Mouse (Mus musculus): ENCODE measurements at regions not wholly inside any gene's neighbourhood (a gene's known extent, or its start where the extent isn't known, plus 50 kb on each side); places are given as distances from the start of the nearest gene placed in this dataset.
"Not testable (repeated sequence)": the region's sequence is repeated elsewhere in the genome, so short reads cannot be mapped to it uniquely, and the experiment has no call there.

DNA sequence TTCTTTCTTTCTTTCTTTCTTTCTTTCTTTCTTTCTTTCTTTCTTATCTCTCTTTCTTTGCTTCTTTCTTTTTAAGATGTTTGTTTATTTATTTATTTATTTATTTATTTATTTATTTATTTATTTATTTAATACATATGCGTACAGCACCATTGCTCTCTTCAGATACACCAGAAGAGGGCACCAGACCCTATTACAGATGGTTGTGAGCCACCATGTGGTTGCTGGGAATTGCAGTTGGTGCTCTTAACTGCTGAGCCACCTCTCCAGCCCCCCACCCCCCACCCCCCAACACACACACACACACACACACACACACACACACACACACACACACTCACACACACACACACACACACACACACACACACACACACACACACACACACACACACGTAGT is 76.4 kb upstream of the Klf13 start:
- ChIA-PET CTCF (interaction anchor here in 1 of 4 experiments (1.1 kb wide), 1 partner anchor 140 kb away, joined by 5 read pairs; no protein-coding TSS in a partner anchor), POLR2A (interaction anchor here in 1 of 4 experiments (1.5 to 2.1 kb wide), 2 partner anchors 38 to 170 kb away, joined by 4 to 6 read pairs; no protein-coding TSS in a partner anchor)

DNA sequence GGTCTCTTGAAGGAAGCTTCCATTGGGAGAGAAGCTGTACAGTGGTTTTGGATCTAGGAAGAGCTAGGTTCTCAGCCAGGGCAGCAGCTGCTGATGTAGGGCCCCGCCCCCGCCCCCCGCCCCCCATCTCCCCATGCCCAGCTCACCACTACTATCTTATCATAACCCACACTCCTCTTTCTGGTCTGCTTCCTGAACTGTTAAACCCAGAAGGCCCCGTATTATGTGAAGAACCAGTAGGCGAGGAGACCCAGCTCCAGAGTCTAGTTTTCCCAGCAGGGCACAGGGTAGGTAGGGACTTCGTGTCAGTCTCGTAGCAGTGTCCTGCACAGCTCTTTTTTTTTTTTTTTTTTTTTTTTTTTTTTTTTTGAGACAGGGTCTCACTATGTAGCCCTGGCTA is 75.5 kb upstream of the Klf13 start:
- CTCF ChIA-PET: interaction anchor here in 3 of 4 experiments (0.5 to 1.1 kb wide), 8 partner anchors 12 to 728 kb away, joined by 3 to 7 read pairs (median 4); no protein-coding TSS in a partner anchor

DNA sequence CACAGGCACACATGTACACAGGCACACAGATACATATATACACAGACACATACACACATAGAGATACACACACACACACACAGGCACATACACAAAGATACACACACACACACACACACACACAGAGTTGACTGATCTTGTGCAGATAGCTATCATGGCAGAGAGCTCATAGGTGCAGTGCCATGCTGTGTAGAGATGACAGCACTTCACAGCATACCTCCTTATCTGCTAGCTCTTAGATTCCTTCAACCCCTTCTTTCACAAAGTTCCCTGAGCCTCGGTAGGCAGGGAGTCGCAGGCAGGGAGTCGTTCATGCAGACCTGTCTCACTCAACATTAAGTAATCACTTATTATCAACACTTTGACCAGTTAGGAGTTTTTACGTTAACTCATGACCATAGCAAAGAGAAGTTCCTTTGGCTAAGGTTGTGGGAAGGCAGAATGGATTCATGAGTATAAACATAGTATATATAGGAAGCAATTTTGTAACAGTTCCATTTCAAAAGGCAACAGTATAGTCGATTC is 74.4 kb upstream of the Klf13 start:
- CTCF ChIA-PET: interaction anchor here in 3 of 4 experiments (0.5 to 1.1 kb wide), 4 partner anchors 39 to 1539 kb away, joined by 3 to 9 read pairs (median 5); no protein-coding TSS in a partner anchor

More for the DNA sequence above, 75.5 kb upstream of the Klf13 start:
- POLR2A ChIA-PET: interaction anchor here in 3 of 4 experiments (0.5 to 2.1 kb wide), 7 partner anchors 12 to 174 kb away, joined by 3 to 6 read pairs (median 3); no protein-coding TSS in a partner anchor

DNA sequence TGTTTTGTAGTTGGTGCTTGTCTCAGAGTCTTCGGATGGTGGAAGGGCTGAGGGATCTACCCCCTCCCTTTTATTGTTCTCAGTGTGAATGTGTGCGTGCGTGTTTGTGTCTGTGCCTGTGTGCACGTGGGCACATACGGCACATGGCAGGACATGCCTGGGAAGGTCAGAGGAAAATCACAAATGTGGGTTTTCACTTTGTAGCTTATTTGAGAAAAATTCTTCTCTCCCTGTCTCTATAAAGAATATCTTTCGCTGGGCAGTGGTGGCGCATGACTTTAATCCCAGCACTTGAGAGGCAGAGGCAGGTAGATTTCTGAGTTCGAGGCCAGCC is 73.5 kb upstream of the Klf13 start:
- CTCF ChIA-PET: no interaction called here
- POLR2A ChIA-PET: interaction anchor here in 2 of 4 experiments (0.7 to 1.6 kb wide), 5 partner anchors 12 to 209 kb away, joined by 3 to 5 read pairs (median 3); no protein-coding TSS in a partner anchor

More for the DNA sequence above, 74.4 kb upstream of the Klf13 start:
- POLR2A ChIA-PET: interaction anchor here in 3 of 4 experiments (0.7 to 2.1 kb wide), 7 partner anchors 11 to 126 kb away, joined by 3 to 6 read pairs (median 3); no protein-coding TSS in a partner anchor

DNA sequence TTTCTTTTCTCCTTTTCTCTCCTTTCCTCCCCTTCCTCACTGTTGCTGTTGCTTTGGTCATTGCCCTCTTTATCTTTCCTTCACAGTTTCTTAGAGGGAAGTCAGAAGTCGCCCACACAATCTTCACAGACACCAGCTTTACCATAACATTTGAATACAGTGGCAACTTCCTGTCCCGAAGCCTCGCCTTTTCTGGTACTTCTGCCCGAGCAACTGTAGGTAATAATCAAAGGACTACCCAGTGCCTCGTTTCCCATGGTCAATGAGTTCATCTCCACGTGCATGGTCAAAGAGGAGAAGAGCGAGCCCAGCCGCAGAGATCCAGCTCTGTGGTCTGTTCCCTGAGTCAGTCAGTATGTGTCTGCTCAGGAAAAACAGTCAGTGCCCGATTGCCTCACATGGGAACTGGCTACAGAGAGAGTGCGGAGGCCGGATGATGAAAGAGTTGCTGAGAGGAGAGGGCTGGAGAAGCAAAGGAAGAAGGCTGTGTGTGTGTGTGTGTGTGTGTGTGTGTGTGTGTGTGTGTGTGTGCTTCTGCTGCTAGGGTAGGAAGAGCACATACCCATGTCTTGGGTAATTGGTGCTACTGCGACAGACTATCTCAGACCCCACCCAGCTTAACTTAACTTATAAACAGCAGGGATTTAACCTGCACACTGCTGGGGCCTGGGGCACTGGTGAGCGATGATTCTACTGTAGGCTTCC is 73.0 kb upstream of the Klf13 start:
- CTCF ChIA-PET: interaction anchor here in 1 of 4 experiments (1.3 kb wide), 1 partner anchor 46 kb away, joined by 5 read pairs; no protein-coding TSS in a partner anchor
- POLR2A ChIA-PET: interaction anchor here in 3 of 4 experiments (0.7 to 1.6 kb wide), 10 partner anchors 11 to 381 kb away, joined by 3 to 5 read pairs (median 3); partner anchors contain the start of genes Mcee (in 1 of the 3) and Mphosph10 (in 1 of the 3)

DNA sequence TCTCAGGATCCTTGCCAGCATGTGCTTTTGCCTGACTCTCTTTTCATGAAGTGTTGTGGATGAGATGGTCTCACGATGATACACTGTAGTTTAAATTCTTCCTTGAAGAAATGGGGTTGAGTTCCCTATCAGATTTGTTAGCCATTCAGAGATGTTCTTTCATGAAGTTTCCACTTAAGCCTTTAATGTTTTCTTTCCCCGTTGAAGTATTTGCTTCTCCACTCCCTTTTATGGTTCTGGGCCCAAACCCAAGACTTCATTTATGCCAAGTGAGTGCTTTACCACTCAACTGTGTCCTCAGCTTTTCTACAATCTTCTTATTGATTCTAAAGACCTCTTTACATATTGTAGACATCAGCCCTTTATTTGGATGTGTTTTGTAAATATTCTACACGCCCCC is 71.9 kb upstream of the Klf13 start:
- POLR2A ChIA-PET: interaction anchor here in 2 of 4 experiments (0.9 to 1.6 kb wide), 5 partner anchors 10 to 382 kb away, joined by 3 to 5 read pairs (median 3); partner anchors contain the start of genes Mcee (in 1 of the 2) and Mphosph10 (in 1 of the 2)

DNA sequence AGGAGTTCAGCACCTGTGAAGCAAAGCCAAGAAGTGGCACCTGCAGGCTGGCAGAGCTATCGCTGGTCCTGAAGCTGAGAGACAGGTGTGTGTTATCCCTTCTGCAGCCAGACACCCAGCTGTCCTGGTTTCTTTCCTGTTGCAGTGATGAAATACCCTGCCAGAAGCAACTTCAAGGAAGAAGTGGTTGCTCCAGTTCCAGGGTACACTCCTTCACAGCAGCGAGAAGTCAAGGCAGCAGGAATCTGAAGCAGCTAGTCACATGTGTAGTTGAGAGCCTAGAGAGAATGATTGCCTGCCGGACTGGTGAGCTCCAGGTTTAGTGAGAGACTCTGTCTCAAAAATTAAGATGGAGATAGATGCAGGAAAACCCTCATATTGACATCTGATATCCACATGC is 69.1 kb upstream of the Klf13 start:
- POLR2A ChIA-PET: interaction anchor here in 1 of 4 experiments (1.1 to 1.8 kb wide), 3 partner anchors 13 to 51 kb away, joined by 3 to 5 read pairs (median 4); no protein-coding TSS in a partner anchor
- CTCF ChIA-PET: interaction anchor here in 2 of 4 experiments (0.6 kb wide), 4 partner anchors 23 to 64 kb away, joined by 3 to 7 read pairs (median 3); no protein-coding TSS in a partner anchor

More for the DNA sequence above, 71.9 kb upstream of the Klf13 start:
- CTCF ChIA-PET: interaction anchor here in 2 of 4 experiments (0.6 to 1.3 kb wide), 2 partner anchors 47 to 295 kb away, joined by 4 to 5 read pairs; no protein-coding TSS in a partner anchor

DNA sequence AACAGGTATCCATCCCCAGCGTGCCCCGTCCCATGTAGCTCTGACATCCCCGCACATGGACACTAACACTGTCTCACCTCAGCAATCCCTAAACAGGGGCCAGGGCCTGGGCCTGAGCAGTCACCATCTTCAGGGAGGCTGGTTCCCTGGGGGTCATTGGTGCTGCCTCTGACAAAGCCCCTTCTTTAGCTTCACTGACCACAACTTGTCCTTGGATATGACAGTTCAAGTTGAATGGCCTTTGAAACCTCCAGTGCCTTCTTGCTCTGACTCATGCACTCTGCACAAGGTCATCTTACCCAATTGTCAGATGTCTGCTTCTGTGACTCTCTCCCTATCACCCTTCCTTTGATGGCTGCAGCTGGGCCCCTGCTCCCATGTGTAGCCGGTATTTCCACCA is 68.2 kb upstream of the Klf13 start:
- CTCF ChIA-PET: no interaction called here
- POLR2A ChIA-PET: interaction anchor here in 3 of 4 experiments (0.6 to 1.8 kb wide), 9 partner anchors 13 to 660 kb away, joined by 3 to 5 read pairs (median 3); no protein-coding TSS in a partner anchor

DNA sequence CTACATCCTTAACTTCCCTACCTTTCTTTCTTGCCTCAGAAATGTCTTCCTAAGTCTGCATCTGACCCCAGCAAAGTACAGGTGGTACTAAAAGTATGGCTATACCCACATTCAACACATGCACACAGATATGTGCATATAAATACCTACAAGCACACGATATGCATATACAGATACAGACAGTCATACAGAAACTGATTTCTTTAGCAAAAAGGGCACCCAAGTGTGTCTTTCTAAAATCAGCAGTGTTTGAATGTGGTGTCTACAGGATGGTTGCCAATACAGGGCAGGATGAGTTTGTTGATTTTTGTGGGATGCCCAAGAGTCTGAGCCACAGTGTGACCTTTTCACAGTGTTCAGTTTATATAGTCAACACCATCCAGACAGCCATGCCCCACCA is 67.0 kb upstream of the Klf13 start:
- ChIA-PET POLR2A (interaction anchor here in 2 of 4 experiments (0.9 to 1.8 kb wide), 3 partner anchors 16 to 118 kb away, joined by 3 to 4 read pairs (median 4); no protein-coding TSS in a partner anchor), CTCF (no interaction called here)

DNA sequence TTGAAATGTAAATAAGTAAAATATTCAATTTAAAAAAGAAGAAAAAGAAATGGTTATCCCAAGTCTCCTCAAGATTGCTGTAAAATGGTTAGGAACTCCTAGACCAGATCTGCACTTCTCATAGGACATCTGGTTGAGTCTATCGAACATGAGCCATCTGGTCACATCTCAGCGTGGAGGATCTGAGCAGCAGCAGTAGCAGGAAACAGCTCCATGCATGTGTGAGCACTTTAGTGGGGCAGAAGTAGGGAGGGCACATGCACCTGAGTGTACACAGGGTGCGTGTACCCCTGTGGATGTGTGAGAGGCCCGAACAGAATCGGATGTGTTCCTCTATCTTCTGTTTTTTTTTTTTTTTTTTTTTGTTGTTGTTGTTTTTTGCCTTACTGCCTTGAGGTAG is 65.2 kb upstream of the Klf13 start:
- POLR2A ChIA-PET: interaction anchor here in 3 of 4 experiments (0.6 kb wide), 3 partner anchors 178 to 792 kb away, joined by 3 to 4 read pairs (median 3); partner anchors contain the start of gene Chrna7 (in 1 of the 3)
- CTCF ChIA-PET: no interaction called here

DNA sequence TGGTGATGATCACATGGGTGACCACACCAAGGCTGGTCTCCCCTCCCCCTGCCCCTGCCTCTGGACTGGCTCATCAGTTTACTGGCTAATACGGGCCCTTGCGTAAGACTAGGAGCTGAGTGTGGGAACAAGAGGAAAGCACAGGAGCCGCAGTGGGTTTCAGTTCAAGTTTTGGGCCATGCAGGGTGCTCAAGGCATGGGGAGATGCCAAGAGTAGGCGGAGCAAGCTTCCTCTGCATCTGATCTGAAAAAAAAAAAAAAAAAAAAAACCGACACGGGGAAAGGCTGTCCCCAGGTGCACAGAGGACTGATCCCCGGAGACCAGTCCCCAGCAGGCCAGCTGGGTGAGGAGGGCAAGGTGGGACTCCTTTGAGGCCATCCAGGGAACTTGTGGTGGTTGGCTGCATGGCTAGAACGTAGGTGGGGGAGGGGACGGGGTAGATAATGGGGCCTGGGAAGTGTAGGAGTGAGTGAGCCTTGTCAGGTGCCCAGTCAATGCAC is 62.9 kb upstream of the Klf13 start:
- POLR2A ChIA-PET: interaction anchor here in 3 of 4 experiments (0.6 to 1.6 kb wide), 11 partner anchors 9 to 1073 kb away, joined by 3 to 4 read pairs (median 4); no protein-coding TSS in a partner anchor
- CTCF ChIA-PET: interaction anchor here in 2 of 4 experiments (0.6 to 0.7 kb wide), 4 partner anchors 24 to 950 kb away, joined by 3 to 12 read pairs (median 4); no protein-coding TSS in a partner anchor

DNA sequence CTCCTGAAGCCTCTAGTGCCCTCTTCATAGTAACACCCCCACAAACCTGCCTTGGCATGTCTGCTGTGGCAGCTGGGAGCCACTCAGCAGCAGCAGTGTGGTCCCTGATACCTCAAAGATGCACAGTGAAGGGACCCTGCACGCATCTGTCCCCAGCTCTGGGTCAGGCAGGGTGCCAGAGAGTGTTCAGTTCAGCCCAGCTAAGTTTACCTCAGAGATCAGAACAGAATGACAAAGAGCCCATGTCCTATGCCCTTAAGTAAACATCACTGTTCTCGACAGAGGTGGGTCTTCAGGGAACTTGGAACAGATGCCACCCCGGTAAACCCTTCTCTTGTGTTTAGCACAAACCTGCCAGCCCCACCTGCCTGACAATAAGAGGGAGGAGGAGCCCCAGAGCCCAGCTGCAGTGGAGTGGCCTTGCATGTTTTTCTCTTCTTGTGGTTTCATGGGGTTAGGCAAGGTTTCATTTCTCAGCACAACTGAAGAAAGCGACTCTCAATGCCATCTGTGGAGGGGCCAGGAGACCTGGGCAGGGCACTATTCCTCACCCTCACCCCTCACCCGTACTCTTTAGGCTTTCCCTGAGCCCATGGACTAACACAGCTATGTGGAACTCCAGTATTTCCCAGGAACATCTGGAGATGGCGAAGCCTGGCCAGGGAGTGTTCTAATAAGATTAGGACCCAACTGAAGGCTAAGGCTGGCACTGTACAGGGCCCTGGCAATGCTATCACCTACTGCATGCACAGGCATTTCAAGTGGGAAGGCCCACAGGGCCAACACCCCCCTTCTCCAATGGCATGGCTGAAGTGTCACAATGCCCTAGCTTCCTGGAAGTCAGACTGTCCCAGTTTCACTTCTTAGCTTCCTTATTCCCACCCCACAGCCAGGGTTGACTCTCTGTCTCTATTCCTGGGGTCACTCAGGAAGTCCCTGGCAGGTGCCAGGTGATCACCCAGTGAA is 60.6 kb upstream of the Klf13 start:
- POLR2A ChIA-PET: interaction anchor here in 3 of 4 experiments (0.5 to 1.6 kb wide), 14 partner anchors 8 to 91 kb away, joined by 3 to 7 read pairs (median 3); no protein-coding TSS in a partner anchor

DNA sequence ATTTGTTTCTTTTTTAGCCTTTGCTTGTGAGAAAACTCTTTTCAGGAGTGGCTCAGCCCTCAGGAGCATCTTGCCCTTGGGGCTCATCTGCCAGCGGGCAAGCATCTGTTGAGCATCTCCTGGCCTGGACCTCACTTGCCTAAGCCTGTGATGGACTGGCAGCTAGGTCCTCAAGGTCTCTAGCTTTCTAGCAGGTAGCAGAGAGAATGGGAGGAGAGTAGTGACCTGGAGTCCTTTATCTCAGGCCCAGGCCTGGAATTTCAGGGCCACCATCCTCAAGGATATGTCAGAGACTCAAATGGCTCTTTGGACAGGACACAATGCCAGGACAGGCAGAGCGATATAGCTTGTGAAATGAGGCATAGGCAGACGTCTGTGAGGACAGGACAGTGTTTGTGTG is 59.3 kb upstream of the Klf13 start:
- ChIA-PET CTCF (no interaction called here), POLR2A (interaction anchor here in 3 of 4 experiments (0.6 to 1.5 kb wide), 3 partner anchors 50 to 1958 kb away, joined by 3 read pairs; no protein-coding TSS in a partner anchor)

More for the DNA sequence above, 60.6 kb upstream of the Klf13 start:
- CTCF ChIA-PET: no interaction called here

DNA sequence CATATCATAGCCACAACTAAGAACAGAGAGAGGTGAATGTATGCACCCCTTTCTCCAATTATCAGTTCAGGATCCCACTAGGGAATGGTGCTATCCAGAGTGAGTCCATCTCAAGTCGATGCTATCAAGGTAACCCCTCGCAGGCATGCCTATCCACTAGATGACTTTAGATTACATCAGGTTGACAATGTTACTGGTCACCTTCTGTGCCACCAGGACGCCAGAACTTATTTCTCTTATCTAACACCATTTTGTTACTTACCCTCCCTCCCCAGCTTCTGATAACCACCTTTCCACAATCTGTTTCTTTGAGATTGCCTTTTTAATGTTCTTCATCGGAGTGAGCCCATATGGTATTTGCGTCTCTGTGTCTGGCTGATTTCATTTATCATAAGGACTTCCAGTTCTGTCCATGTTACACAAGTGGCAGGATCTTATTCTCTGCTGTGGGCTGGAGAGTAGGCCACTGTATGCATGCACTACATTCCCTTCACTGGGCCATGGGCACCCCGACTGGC is 57.9 kb upstream of the Klf13 start:
- POLR2A ChIA-PET: no interaction called here
- CTCF ChIA-PET: no interaction called here

DNA sequence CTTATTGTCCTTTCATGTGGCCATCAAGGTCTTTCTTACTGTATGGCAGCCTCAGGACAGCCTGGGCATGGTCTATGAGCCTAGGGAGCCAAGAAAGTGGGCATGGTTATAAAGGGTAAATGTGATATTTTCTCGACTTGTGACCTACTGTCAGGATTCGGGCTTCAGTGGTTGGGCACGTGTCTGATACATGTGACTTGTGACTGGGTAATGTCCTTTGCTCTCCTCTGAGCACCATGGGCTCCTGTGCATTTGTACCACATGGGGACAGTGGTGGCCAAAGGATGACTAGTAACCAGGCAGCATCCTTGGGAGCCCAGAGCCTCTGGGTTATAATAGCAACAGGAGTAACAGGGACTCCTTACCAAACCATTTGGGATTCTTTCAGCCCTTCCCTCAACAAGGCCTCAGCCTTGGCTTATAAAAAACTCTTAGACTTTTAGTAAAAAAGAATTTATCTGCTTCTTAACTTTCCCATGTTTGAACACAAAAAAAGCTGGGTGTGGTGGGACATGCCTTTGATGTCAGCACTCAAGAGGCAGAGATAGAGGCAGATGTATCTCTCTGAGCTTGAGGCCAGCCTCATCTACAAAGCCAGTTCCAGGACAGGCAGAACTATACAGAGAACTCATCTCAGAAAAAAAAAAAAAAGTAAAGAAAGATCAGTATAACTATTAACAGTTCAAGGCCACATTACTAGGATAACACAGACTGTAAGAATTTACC is 56.7 kb upstream of the Klf13 start:
- CTCF ChIA-PET: interaction anchor here in 3 of 4 experiments (0.6 to 0.7 kb wide), 3 partner anchors 13 to 218 kb away, joined by 3 to 5 read pairs (median 3); no protein-coding TSS in a partner anchor
- POLR2A ChIA-PET: interaction anchor here in 1 of 4 experiments (0.7 kb wide), 2 partner anchors 38 to 54 kb away, joined by 3 read pairs; no protein-coding TSS in a partner anchor

DNA sequence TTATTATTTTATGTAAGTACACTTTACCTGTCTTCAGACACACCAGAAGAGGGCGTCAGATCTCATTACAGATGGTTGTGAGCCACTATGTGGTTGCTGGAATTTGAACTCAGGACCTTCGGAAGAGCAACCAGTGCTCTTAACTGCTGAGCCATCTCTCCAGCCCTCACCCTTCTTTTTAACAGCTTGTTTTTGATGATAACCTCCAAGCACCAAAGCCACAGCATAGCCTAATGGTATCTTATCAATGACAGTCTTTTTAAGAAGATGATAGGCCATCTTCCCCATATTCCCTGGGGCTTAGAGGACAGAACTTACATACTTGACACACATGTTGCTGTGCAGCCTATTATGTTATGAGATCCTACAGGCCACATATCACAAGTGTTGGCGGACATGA is 56.1 kb upstream of the Klf13 start:
- CTCF ChIA-PET: not testable (repeated sequence)
- POLR2A ChIA-PET: interaction anchor here in 1 of 4 experiments (0.7 kb wide), 1 partner anchor 54 kb away, joined by 3 read pairs; no protein-coding TSS in a partner anchor

DNA sequence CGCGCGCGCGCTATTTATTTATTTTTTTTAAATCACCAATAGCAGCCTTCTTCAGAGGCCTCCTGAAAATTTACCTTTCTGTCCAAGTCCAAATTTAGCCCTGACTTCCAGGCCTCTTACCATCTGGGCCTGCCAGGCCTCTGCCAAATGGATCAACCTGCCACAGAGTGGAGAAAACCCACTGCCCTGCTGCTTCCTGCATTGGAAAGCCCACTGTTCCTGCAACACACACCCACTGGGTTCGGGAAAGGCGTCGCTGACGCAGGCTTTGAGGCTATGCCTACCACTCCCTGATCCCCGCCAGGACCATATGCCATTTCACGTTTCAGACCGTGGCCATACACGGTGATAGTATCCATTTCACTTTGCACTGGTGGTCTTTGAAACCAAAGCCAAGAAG is 53.4 kb upstream of the Klf13 start:
- ChIA-PET CTCF (no interaction called here), POLR2A (interaction anchor here in 3 of 4 experiments (0.5 to 3.5 kb wide), 8 partner anchors 18 to 55 kb away, joined by 3 to 19 read pairs (median 4); no protein-coding TSS in a partner anchor)

Measured in embryonic stem cell, embryonic (primary cell).